Mouse (Mus musculus): Measurements from ENCODE around the gene Mief1. TPM values are rescaled to one million over a fixed set of nuclear protein-coding genes. Genes with fewer than 3 reads are reported as not detected.

Mief1 gene
- polyA plus RNA-seq, 1 experiment from 2014 or later: 38.5 TPM

- peaks cover 11% of the 10 kb centered on the region; the same call in 1 of the 2 replicates for H3K4me1 ChIP-seq (replicated peaks; ENCODE audit: control insufficient read depth, insufficient read depth, low read length)
These were observed 27.3 kb downstream of the Mief1 start for GRCm38 (mm10) chr15:80261100-80261499.

GRCm38 (mm10) chr15:80263610-80264575 is 30.1 kb downstream of the Mief1 start, which contains the start of gene Rps19bp1:
Gene Rps19bp1, minus strand, starts transcription at chr15:80264315.
- no peaks in the 10 kb centered on the region for H3K27me3 ChIP-seq (ENCODE audit: control insufficient read depth, insufficient read depth, low read length)
- DNase-seq (ENCODE audit: low spot score) (peak; percentile 93), ATAC-seq (ENCODE audit: low FRiP score) (peak; percentile 86)
- no peak within 1 kb of the TSS for H3K27ac ChIP-seq (ENCODE audit: low read depth, low read length)
- H3K9me3 ChIP-seq (ENCODE audit: control insufficient read depth, low read length): no peaks in the 10 kb centered on the region
- H3K4me3 ChIP-seq (ENCODE audit: low read depth, low read length): peak within 1 kb of the TSS; percentile 67
- WGBS: 2% methylated on average over 66 of the region's 66 CpGs
- 0 out of 2 replicates have a peak, but pooled peaks cover 3% of the 10 kb centered on the region for H3K4me1 ChIP-seq (replicated peaks; ENCODE audit: control insufficient read depth, insufficient read depth, low read length)
- no peaks in the 10 kb centered on the region for H3K36me3 ChIP-seq (ENCODE audit: control insufficient read depth, insufficient read depth, low read length)
- peak within 1 kb of the TSS; percentile 32 for H3K4me2 ChIP-seq (replicated peaks; ENCODE audit: low read depth, low read length)
- peak within 1 kb of the TSS; percentile 59 for H3K9ac ChIP-seq (ENCODE audit: low read depth, low read length)

More at GRCm38 (mm10) chr15:80261100-80261499, 27.3 kb downstream of the Mief1 start:
- WGBS: 82% methylated on average over 7 of the region's 7 CpGs
- H3K9ac ChIP-seq (ENCODE audit: low read depth, low read length): no peak overlapping the region
- no peaks in the 10 kb centered on the region for H3K27me3 ChIP-seq (ENCODE audit: control insufficient read depth, insufficient read depth, low read length)
- no peak overlapping the region for H3K27ac ChIP-seq (ENCODE audit: low read depth, low read length)
- H3K4me2 ChIP-seq (replicated peaks; ENCODE audit: low read depth, low read length): no peak overlapping the region
- H3K4me3 ChIP-seq (ENCODE audit: low read depth, low read length): no peak overlapping the region
- DNase-seq (ENCODE audit: low spot score): no peak
- no peaks in the 10 kb centered on the region for H3K9me3 ChIP-seq (ENCODE audit: control insufficient read depth, low read length)
- ATAC-seq (ENCODE audit: low FRiP score): no peak
- H3K36me3 ChIP-seq (ENCODE audit: control insufficient read depth, insufficient read depth, low read length): peaks cover 15% of the 10 kb centered on the region

GRCm38 (mm10) chr15:80266281-80266680 is 32.5 kb downstream of the Mief1 start:
- 3% methylated on average over 2 of the region's 2 CpGs for WGBS
- H3K27ac ChIP-seq (ENCODE audit: low read depth, low read length): no peak overlapping the region
- H3K4me3 ChIP-seq (ENCODE audit: low read depth, low read length): no peak overlapping the region
- H3K36me3 ChIP-seq (ENCODE audit: control insufficient read depth, insufficient read depth, low read length): no peaks in the 10 kb centered on the region
- H3K9me3 ChIP-seq (ENCODE audit: control insufficient read depth, low read length): no peaks in the 10 kb centered on the region
- H3K9ac ChIP-seq (ENCODE audit: low read depth, low read length): no peak overlapping the region
- 0 out of 2 replicates have a peak, but pooled peaks cover 3% of the 10 kb centered on the region for H3K4me1 ChIP-seq (replicated peaks; ENCODE audit: control insufficient read depth, insufficient read depth, low read length)
- no peaks in the 10 kb centered on the region for H3K27me3 ChIP-seq (ENCODE audit: control insufficient read depth, insufficient read depth, low read length)
- peak; percentile 84 for DNase-seq (ENCODE audit: low spot score)
- no peak overlapping the region for H3K4me2 ChIP-seq (replicated peaks; ENCODE audit: low read depth, low read length)
- 0 out of 2 replicates have a peak, but pooled peaks have one; percentile 17 for ATAC-seq (ENCODE audit: low FRiP score)

- no peak for DNase-seq (ENCODE audit: low spot score)
These were observed 38.1 kb downstream of the Mief1 start for GRCm38 (mm10) chr15:80271858-80272396.

GRCm38 (mm10) chr15:80277107-80277506 is 43.3 kb downstream of the Mief1 start:
- H3K4me3 ChIP-seq (ENCODE audit: low read depth, low read length): no peak overlapping the region
- WGBS: 48% methylated on average over 9 of the region's 9 CpGs
- no peak overlapping the region for H3K9ac ChIP-seq (ENCODE audit: low read depth, low read length)
- ATAC-seq (ENCODE audit: low FRiP score) (no peak), DNase-seq (ENCODE audit: low spot score) (no peak)
- H3K27ac ChIP-seq (ENCODE audit: low read depth, low read length): no peak overlapping the region
- no peak overlapping the region for H3K4me2 ChIP-seq (replicated peaks; ENCODE audit: low read depth, low read length)
- no peaks in the 10 kb centered on the region for H3K9me3 ChIP-seq (ENCODE audit: control insufficient read depth, low read length)
- H3K27me3 ChIP-seq (ENCODE audit: control insufficient read depth, insufficient read depth, low read length): peaks cover 2% of the 10 kb centered on the region; the same call in 1 of the 2 replicates
- peaks cover 5% of the 10 kb centered on the region; the same call in 1 of the 2 replicates for H3K4me1 ChIP-seq (replicated peaks; ENCODE audit: control insufficient read depth, insufficient read depth, low read length)
- H3K36me3 ChIP-seq (ENCODE audit: control insufficient read depth, insufficient read depth, low read length): no peaks in the 10 kb centered on the region

More at GRCm38 (mm10) chr15:80271858-80272396, 38.1 kb downstream of the Mief1 start:
- H3K9ac ChIP-seq (ENCODE audit: low read depth, low read length): no peak overlapping the region
- no peak overlapping the region for H3K4me2 ChIP-seq (replicated peaks; ENCODE audit: low read depth, low read length)
- H3K27ac ChIP-seq (ENCODE audit: low read depth, low read length): no peak overlapping the region
- no peak overlapping the region for H3K4me3 ChIP-seq (ENCODE audit: low read depth, low read length)
- 55% methylated on average over 3 of the region's 3 CpGs for WGBS
- no peaks in the 10 kb centered on the region for H3K36me3 ChIP-seq (ENCODE audit: control insufficient read depth, insufficient read depth, low read length)
- H3K4me1 ChIP-seq (replicated peaks; ENCODE audit: control insufficient read depth, insufficient read depth, low read length): no peaks in the 10 kb centered on the region
- ATAC-seq (ENCODE audit: low FRiP score): no peak
- no peaks in the 10 kb centered on the region for H3K27me3 ChIP-seq (ENCODE audit: control insufficient read depth, insufficient read depth, low read length)
- H3K9me3 ChIP-seq (ENCODE audit: control insufficient read depth, low read length): no peaks in the 10 kb centered on the region

- no peak overlapping the region for H3K9ac ChIP-seq (ENCODE audit: low read depth, low read length)
These were observed 43.8 kb downstream of the Mief1 start for GRCm38 (mm10) chr15:80277625-80278024.

GRCm38 (mm10) chr15:80278121-80278759 is 44.4 kb downstream of the Mief1 start:
- H3K4me1 ChIP-seq (replicated peaks; ENCODE audit: control insufficient read depth, insufficient read depth, low read length): peaks cover 5% of the 10 kb centered on the region; the same call in 1 of the 2 replicates
- no peak overlapping the region for H3K4me2 ChIP-seq (replicated peaks; ENCODE audit: low read depth, low read length)
- 81% methylated on average over 4 of the region's 5 CpGs for WGBS
- no peak overlapping the region for H3K27ac ChIP-seq (ENCODE audit: low read depth, low read length)
- no peaks in the 10 kb centered on the region for H3K9me3 ChIP-seq (ENCODE audit: control insufficient read depth, low read length)
- DNase-seq (ENCODE audit: low spot score) (no peak), ATAC-seq (ENCODE audit: low FRiP score) (no peak)
- H3K36me3 ChIP-seq (ENCODE audit: control insufficient read depth, insufficient read depth, low read length): no peaks in the 10 kb centered on the region
- no peak overlapping the region for H3K4me3 ChIP-seq (ENCODE audit: low read depth, low read length)
- peaks cover 2% of the 10 kb centered on the region; the same call in 1 of the 2 replicates for H3K27me3 ChIP-seq (ENCODE audit: control insufficient read depth, insufficient read depth, low read length)
- no peak overlapping the region for H3K9ac ChIP-seq (ENCODE audit: low read depth, low read length)

More at GRCm38 (mm10) chr15:80277625-80278024, 43.8 kb downstream of the Mief1 start:
- Histone ChIP-seq H3K9me3 (ENCODE audit: control insufficient read depth, low read length) (no peaks in the 10 kb centered on the region), H3K4me3 (ENCODE audit: low read depth, low read length) (no peak overlapping the region), H3K27me3 (ENCODE audit: control insufficient read depth, insufficient read depth, low read length) (peaks cover 2% of the 10 kb centered on the region; the same call in 1 of the 2 replicates), H3K36me3 (ENCODE audit: control insufficient read depth, insufficient read depth, low read length) (no peaks in the 10 kb centered on the region), H3K27ac (ENCODE audit: low read depth, low read length) (no peak overlapping the region), H3K4me2 (replicated peaks; ENCODE audit: low read depth, low read length) (no peak overlapping the region), H3K4me1 (replicated peaks; ENCODE audit: control insufficient read depth, insufficient read depth, low read length) (peaks cover 5% of the 10 kb centered on the region; the same call in 1 of the 2 replicates)
- DNase-seq (ENCODE audit: low spot score): peak; percentile 84
- no peak for ATAC-seq (ENCODE audit: low FRiP score)
- under 1% methylated on average over 6 of the region's 6 CpGs for WGBS

GRCm38 (mm10) chr15:80279053-80279452 is 45.2 kb downstream of the Mief1 start:
- Histone ChIP-seq H3K4me1 (replicated peaks; ENCODE audit: control insufficient read depth, insufficient read depth, low read length) (peaks cover 5% of the 10 kb centered on the region; the same call in 1 of the 2 replicates), H3K36me3 (ENCODE audit: control insufficient read depth, insufficient read depth, low read length) (no peaks in the 10 kb centered on the region), H3K27me3 (ENCODE audit: control insufficient read depth, insufficient read depth, low read length) (peaks cover 2% of the 10 kb centered on the region; the same call in 1 of the 2 replicates), H3K9me3 (ENCODE audit: control insufficient read depth, low read length) (no peaks in the 10 kb centered on the region), H3K27ac (ENCODE audit: low read depth, low read length) (no peak overlapping the region), H3K4me3 (ENCODE audit: low read depth, low read length) (no peak overlapping the region), H3K9ac (ENCODE audit: low read depth, low read length) (no peak overlapping the region), H3K4me2 (replicated peaks; ENCODE audit: low read depth, low read length) (no peak overlapping the region)
- DNase-seq (ENCODE audit: low spot score) (no peak), ATAC-seq (ENCODE audit: low FRiP score) (no peak)
- WGBS: 87% methylated on average over 2 of the region's 2 CpGs

Measured in hindbrain, embryonic 11.5 days (tissue).